Mouse (Mus musculus) adrenal gland, postnatal 36 days (tissue): ENCODE results near the gene Sugct. TPM values are rescaled to one million over a fixed set of nuclear protein-coding genes. Genes with fewer than 3 reads are reported as not detected.
"Not testable (repeated sequence)": the region's sequence is repeated elsewhere in the genome, so short reads cannot be mapped to it uniquely, and the experiment has no call there.

ENCODE experiments used
- DNase-seq, 2 experiments: peaks; one replicate each; pipeline ENCODE4 v3.0.0; 2021; ENCODE audit warnings: mixed read lengths in 1 of 2
- total RNA-seq, 2 experiments: library from RNA; stranded (reverse); gene quantifications; 2 replicates each; pipeline ENCODE4 v1.2.3; 2021

The Sugct gene
- total RNA-seq, 2 experiments from 2014 or later: 4.3 to 11.0 TPM

DNA sequence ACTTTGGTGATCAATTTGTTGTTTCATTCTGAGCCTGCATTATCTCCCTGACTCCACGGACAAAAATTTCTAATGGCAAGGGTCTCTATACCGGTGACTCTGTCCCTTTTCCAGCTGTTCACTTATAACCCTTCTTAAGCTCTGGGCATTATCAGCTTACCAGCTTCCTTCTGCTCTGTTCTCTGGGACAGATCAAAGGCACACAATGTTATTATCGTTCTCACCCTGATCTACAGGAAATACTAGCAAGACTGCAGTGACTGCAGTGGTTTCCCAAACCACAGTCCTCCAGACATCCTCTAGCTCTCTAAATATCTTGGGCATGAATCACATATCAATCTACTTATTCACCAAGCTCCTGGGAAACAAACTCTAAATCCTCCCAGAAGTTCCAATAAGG lies 90.7 kb downstream of the Sugct start:
- no peak for DNase-seq

DNA sequence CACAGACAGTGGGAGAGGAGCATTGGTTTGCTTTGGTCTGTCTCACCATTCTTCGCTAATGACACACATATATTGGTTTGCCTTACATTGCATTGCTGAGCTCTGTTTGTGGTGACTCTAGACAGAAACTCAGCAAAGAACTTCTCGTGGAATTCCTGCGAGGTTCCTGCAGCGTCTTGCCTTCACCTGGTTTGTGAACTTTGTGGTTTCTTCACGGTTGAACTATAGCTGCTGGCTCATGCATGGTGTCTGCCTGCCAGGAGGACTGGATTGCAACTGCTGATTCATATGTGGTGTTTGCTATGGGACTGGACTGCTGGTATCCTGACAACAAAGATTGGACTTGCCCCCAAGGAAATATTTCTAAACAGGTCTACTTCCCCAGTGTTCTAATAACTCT lies 91.6 kb downstream of the Sugct start:
- no peak for DNase-seq

DNA sequence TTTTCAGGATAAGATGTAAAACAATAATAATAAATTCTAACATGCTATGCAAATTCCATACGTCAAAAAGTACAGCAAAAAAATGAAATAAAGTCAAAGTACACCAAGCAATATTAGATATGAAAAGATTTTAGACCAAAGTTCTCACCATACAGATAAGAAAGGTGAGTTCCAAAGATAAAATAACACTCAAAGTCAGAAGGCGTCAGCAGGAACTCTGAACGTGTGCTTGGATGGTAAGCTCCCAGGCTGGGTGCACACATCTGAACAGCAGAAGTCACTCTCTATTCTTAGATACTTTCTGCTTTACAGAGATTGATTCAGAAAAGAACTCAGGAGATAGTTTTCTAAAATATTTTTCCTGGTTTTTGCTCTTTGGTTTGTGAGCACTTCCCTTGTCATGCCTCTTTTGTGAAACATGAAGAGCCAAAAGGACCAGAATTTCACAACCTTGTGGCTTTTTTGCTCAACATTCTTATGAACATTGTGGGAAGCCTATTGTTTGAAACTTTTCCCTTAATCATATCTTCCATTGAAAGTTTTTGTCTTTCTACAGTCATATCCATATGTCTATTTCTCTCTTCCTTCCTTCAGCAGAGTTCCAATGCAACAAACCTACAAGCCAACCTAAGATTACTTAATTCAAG lies 110.0 kb downstream of the Sugct start:
- DNase-seq: no peak

DNA sequence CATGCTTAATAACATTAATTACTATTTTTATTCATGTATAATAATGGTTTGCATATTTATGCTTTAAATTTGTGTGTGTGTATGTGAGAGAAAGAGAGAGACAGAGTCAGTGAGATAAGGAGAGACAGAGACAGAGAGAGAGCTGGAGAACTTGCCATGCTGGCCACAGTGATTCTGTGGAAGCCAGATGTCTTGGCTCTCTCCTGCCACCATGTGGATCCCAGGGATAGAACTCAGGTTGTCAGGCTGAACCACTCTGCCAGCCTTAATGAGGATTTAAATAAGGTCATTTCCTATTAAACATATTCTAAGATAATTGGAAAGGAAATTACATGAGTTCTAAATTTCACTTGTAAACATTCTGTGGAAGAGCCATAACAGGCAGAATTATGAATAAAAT lies 110.5 kb downstream of the Sugct start:
- peak; percentile 6 to 21 for DNase-seq

DNA sequence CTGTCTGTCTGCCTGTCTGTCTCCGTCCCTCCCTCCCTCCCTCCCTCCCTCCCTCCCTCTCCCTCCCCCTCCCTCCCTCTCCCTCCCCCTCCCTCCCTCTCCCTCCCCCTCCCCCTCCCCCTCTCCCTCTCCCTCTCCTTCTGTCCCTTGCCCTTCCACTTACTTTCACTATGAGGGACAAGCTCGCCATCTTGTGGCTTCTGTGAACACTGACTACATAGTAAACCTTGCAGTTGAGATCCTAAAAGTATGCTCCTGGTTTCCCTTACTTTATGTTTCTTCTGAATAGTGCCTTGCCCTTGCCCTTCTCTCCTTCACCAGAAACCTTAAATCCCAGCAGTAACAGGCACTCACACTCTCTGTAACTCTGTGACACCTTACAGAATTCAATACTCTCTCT lies 113.7 kb downstream of the Sugct start:
- DNase-seq: peak; percentile 2

DNA sequence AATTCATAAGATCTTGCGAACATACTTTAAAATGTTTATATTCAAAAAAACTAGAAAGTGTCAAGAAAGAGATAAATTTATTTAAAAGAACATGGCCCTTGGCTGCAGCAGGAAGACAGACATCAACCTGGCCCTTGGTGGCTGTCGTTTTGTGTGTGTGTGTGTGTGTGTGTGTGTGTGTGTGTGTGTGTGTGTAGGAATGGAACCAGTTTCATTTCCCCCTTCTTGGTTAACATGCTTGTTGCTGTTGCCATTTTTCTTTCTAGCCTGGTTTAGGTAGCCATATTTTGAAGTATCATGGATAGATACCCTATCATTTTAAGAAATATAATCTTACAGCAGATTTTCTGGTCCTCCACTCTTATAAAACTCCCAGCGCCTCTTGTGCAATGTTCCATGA lies 136.0 kb downstream of the Sugct start:
- DNase-seq: no peak

DNA sequence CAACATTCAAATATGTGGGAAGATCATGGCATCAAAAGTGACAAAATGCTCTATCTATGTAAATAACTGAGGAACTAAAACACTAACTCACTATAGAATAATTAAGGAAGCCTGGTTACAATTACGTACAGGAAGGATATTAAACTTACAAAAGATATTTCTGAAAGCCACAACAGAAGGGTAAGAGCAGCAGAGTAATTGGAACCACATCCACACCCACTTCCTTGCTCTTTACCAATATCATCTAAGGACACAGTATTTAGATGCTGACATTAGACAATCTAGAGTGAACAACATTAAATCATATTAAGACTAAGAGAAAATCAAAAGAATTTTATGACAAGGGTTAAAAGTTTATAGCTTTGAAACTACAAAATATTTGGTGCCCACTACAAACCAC lies 159.0 kb downstream of the Sugct start:
- no peak for DNase-seq

DNA sequence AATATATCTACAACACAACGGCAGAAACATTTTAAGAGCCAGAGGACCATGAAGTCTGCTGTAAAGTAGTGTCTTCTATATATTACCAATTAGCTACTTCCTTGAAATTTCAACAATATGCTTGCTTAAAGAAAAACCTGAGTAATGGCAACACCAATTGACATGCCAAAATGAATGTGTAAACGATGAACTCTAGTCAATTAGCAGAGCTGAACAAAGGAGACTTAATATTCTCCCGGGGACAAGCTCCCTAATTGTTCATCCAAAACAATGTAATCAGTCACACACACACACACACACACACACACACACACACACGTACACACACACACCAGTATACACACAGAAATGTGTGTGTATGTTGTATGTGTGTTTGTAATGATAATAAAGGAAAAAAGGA lies 160.5 kb downstream of the Sugct start:
- no peak for DNase-seq

DNA sequence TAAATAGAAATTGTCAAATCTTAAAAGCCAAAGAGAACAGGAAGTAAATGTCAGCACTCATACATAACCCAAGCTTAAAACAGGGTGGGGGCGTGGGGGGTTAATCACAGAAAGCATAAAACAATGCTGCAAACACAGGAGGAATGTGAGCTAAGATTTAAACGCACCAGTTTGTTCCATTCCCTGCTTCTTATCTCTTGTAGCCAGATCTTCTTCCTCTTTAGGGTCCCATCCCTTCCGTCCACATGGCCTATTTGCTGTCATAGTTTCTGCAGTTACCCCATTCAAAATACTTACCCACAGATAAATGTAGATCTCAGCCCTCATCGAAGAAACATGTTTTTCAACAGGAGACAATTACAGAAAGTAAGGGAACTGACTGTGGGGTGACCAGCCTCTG lies 160.9 kb downstream of the Sugct start:
- DNase-seq: no peak

DNA sequence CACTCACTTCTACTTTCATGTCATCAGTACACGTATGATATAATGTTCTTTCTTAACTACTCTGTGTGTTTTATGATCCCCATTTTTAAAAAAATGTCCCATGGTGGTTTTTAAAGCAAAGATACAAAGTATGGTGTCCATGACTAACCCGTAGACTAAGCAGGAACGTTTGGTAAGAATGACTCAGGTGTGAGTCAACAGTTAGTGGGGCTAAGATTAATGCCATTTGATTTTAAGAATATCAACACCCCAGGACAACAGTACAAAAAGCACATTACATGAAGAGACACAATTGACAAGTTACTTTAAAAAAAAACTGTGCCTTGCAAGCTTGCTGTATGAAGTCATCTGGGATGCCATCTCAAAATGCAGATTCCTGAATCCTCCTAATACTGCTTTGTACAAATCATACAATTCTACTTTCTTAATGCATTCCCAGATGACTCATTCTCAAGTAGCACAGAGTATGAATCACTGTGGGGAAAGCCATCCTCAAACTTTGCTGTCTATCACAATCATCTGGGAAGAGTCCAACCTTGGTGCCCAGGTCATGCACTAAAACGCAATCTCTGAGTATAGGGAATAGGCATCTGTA lies 184.1 kb downstream of the Sugct start:
- no peak for DNase-seq

DNA sequence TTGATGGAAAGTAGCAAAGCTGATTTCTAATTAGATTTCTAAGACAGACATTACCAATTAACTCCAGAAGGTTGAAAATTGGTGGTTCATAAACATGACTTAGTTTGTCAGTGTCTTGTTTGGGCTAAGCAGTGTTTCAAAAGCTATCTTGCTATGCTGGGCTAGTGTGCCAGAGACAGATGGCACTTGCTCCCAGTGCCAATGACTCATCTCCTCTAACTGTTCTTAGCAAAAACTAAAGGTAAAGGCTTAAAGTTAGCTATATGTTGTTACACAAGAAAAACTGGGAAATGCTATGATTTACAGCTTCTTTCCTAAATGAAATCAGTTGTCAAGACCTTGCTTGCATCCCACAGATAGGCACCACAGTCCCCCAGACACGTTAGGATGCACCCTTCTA lies 200.4 kb downstream of the Sugct start:
- DNase-seq: no peak

DNA sequence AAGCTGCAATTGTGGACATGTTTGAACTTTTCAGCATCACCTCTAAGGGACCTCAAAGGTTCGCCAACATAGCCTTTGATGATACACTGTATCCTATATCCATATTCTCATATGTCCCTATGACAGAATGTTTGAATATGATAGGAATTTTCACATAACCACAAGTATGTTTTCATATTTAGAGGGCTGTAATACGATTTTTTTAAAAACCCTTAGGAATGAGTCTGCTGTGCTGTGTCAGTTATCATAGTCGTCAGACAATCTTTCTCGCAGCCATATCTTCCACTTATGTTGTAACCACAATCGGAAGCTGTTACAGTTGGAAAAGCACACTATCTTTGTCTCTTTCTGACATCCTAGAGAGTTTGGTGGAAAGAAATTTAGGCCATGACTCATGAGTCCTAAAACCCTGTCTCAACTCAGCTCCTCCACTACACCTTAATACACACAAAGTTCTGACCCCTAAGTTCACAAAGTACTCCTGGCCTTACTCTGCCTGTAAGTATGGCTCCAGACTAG lies 201.2 kb downstream of the Sugct start:
- DNase-seq: no peak

DNA sequence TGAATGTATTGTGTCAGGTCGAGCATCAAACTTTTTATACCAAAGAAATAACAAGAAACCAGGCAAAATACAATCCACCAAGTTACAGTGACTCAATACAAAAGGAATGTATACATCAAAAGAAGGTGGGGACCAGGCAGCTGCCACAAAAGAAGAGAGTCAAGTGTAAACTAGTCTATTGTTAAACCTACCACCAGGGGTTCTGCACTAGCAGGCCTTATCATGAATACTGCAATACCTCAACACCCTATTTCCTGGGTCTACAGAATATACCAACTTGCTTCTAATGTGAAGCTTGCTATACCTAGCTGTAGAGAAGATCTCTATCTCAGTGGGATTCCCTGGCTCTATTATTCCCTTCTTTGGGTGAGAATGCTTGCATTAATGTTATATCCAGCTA lies 237.4 kb downstream of the Sugct start:
- not testable (repeated sequence) for DNase-seq

DNA sequence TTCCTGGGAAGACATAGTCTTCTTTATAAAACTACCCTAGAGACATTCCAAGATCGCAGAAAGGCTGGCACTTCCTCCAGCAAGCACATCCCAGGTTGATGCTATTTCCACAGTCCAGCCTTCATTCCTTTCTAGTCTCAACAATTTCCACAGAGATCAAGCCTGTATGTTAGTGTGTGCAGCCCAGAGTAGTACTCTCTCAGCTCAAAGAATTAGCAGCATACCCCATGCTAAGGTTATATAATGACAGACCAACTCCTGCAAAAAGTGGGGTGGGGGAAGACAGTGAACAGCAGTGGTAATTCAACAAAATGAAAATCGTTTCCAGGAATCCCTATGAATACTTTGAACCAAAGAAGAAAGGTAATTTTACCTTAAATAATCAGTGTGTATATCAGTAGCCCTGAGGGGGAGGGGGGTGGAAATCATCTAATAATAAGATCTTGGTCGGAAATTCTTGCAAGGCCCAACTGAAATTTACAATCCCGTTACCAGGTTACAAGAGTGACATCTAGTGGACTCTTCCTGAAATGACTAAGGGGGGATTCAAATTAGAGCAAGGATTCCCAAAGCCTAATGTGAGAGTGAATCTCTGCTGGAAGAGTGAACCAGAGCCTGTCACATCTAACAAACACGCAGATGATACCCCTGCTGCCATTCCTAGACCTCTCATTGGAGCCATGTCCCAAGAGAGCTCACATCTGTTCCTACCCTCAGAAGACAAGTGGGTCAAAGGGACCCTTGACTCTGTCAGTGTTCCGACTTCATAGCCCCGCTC lies 263.0 kb downstream of the Sugct start:
- peak in 1 of 2 experiments; percentile 1 for DNase-seq

DNA sequence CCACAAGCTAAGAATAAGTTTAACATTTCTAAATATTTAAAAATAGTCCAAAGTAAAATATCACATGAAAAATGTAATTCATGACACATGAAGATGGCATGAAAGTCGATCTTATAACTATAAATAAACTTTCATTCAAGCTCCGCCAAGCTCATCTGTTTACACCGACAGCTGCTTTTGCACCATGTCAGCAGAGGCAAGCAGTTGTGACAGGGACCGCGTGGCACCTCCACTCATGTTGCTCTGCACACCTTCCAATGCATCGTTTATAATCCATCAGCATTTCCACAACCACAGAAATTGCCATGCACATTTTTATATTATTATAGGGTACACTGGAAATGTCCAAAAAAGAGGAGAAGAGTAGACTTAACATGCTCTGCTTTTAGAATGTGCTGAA lies 273.5 kb downstream of the Sugct start:
- DNase-seq: no peak

DNA sequence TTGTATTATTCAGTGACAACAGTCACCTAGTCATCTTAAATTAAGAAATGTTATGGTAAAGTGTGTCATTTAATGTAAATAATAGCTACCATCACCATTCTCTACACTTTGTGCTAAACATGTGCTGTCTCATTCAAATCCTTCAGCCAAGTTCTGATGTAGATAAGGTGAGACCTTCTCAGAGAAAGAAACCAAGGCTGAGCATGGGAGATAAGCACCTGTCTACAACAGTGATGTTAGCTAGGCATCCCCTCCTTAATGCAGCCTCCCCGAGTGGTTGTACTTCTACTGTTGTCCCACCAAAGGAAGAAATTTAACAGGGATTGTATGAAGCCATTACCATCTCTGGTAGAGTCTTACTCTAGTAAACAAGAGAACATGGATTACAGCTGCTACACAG lies 274.8 kb downstream of the Sugct start:
- DNase-seq: no peak

DNA sequence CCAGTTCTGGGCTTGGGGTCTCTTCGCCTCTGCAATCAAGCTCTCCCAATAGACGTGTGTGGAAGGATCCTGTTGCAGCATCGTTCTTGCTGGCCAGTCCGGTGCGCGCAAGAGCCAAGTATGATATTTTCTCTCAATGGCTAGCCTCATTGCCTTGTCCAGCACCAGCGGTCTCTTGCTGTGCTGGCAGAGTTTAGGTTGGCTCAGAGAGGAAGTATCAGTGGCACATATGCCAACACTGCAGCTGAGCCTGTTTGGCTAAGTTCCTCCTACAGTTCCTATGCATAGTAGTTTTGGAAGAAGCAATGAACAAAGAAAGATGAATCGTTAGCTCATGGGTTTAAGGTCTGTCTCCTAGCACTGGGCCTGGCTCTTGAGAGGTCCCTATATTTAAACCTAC lies 352.5 kb downstream of the Sugct start:
- no peak for DNase-seq

DNA sequence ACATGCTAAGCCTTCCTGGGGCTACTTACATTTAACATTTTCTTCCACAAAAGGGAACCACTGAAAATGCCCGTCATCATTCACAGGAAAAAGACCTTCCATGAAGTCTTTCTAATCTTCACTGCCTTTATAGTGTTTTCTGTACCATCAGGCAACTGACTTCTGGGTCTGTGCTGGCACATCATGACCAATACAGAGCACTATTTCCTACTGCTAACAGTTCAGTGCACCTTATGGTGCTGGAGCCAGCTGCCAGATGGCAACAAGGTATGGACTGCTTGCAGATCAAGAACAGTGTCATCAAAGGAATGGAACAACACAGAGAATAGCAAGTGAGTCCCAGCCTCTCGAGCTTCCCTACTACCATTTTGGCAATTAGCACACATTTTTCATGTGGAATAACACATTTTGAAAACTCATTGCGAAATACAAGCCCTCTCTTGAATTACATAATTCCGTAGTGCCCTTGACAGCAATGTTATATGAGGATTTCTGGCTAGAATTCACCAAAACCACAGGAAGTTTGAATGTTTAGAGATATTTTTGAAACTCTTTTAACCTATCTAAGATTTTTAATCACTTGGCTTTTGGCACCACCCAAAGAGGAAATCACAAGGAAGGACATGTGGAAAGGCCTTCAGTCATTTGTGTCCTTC lies 359.3 kb downstream of the Sugct start:
- no peak for DNase-seq

DNA sequence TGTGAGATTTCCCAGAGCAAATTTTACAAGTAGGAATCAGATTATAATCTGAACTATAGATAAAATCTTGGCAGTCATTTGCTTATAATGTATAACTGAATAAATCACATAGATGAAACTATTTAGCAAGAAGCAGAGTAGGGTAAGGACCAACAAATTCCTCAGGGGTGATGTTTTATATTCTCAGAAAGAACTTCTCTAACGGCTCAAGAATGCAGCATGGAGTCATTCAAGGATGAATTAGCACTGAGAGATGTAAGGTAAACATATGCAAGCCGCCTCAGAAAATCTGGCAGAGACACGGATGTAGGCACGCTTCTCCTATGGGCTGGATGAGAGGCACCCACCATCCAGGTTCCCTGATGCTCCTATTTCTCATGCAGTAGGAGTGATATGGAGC lies 368.5 kb downstream of the Sugct start:
- DNase-seq: no peak

DNA sequence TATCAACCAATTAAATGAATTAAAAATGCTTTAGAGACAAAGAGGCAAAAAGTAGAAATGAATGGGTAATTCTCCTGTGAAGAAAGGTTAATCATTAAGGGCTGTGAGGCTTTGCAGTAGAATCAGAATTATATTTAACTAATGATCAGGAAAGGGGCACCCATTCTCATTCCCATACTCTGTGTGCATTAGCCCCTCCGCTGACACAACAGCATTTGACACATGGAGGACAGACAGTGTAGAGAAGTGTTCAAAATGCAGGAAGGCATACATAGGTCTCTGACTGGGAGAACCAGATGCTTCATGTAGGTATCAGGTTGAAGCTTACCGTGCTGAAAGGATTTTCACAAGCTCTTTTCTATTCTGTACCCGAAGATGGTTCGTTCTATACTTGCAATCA lies 393.8 kb downstream of the Sugct start:
- no peak for DNase-seq

DNA sequence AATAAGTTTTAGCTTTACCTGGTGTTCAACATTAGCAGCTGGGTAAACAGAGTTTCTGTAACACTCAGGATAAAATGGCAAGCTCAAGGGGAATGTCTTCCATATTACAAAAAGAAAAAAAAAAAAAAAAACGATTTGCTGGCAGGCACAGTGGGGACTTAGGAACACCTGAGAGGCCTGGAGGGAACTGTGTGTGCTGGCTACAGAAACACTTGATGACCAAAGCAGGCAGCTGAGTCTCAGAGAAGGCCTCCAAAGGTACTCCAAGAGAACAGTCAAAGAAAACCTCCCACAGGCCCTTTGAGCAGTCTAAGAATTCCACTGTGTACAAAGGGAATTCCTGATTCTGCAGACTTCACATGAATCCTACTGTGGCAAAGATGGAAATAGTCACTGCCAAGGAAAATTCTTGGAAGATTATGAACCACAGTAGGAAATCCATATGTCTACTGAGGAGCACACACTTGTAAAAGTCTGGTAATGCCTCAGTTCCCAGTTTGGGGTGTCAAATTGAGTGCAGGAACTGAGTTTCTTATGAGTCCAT lies 397.8 kb downstream of the Sugct start:
- no peak for DNase-seq

DNA sequence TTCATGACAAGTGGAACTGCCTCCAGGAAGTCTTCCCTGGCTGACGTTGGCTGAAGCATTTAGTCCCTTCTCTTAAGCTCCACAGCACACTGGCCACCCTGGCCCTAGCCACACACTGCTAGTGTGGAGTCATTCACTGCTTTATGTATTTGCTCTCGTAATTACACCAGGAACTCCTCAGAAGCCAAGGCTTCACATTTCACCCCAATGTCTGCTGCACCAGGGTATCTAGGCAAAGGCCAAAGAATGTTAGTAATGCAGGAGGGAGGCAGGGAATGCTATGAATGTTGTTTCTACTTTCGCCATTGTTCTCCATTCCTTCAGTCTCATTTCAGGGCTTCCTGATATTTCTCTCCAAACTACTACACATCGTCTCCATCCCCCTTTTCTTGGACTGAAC lies 398.4 kb downstream of the Sugct start:
- DNase-seq: no peak

DNA sequence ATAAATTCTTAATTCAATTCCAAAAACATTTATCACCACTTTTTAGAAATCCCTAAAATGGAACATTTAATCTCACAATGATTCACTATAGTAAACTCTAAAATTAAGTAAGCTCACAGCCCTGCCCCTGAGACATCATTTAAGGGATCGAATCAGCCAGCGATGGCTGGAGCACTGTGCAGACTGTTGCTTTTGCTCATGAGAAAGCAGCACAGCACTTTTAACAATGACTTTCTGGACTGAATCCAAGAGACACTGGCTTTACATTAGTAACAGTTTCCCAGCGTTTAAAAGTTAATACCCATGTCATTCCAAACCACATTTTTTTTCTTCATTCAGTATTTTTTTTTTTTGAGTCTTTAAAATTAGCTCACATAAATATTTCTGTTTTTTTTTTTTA lies 398.9 kb downstream of the Sugct start:
- no peak for DNase-seq
